Mouse (Mus musculus): ENCODE measurements around the gene Gm14548.
"Not testable (repeated sequence)": the region's sequence is repeated elsewhere in the genome, so short reads cannot be mapped to it uniquely, and the experiment has no call there.

Gene Gm14548

DNA sequence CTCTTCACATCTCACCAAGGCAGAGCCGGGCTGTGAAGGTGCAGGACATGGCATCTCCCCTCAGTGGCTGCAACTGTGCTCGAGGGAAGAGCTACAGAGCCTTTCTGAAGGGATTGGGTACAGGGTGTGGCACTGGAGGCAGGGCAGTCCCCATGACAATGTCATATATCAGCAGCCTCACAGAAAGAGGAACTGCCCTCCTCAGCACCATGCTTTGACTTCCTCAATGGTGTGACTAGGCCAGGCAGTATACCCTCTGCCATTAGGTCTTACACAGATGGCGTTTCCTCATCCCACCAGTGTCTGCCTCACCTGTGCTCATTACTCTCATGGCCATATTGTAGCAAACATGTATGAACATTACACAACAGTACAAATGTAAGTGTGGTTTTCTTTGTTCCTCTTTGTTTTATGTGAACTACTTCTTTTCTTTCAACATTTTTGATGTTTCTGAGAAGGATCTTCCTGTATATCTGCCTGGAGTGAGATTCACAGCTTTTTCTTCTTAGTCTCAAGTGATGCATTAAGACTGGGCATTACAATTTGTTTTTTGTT, at the start of gene Gm14548:
Gene Gm14548, minus strand, starts transcription at position 85 of the 555 bp plus-strand sequence.
- not testable (repeated sequence) for DNase-seq

DNA sequence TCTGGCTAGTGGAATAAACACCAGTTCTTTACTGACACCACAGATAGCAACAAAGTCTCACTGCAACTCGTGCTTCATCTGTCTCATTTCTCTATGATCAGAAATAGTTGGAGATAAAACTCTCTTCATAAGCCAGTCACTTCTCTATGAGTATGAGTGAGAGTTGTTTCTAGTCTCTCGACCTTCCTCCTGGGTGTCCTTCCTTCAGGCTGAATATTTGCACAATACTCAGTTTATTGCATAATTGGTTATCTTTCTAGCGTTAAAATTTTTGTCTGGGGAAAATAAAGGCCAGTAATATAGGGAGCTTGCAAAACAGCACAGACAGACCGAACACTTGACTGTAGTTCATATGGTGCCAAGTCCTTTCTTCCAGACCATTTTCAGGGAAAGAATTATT, 48.2 kb upstream of the Gm14548 start:
- DNase-seq = no peak

GRCm38 (mm10) chr7:3940915-3941314, 43.0 kb upstream of the Gm14548 start:
- no peak for DNase-seq

DNA sequence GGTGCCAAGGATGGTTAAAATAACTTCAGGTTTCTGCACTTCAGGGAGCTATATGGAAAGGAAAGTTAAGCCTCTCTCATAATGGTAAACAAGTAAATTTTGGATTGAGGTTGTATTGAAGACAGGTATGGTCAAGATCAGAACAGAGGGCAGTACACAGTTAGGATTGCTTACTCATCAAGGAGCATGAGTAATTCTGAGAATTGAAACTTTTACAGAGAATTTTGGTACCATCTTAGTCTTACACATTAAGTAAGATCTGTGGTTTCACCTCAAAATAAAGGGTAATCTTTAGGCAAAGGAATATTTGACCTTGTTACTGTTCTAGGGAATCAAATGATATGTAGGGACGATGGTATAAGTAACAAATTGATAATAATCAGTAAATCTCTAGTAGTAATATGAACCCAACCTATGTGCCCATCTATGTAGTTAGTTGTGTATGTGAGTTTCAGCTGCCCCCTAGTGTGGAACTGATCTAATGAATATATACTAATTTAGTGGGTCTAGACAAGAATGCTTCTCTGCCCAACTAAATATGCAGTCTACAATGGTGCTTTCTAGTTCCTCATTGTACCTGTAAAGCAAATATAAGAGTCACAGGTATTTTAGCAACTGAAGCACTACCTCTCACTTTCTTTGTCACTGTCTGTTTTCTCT, 42.1 kb upstream of the Gm14548 start:
- no peak for DNase-seq

- DNase-seq = not testable (repeated sequence)
Measured at GRCm38 (mm10) chr7:3935473-3935872, 37.6 kb upstream of the Gm14548 start.

GRCm38 (mm10) chr7:3915387-3915786, 17.5 kb upstream of the Gm14548 start, which contains the start of gene Lilra6:
TSS of gene Lilra6 (minus strand) at chr7:3915503.
- not testable (repeated sequence) for DNase-seq

- no peak for DNase-seq
Measured at GRCm38 (mm10) chr7:3903704-3904103, 5.8 kb upstream of the Gm14548 start.

GRCm38 (mm10) chr7:3875032-3875431, 22.9 kb downstream of the Gm14548 start:
- not testable (repeated sequence) for DNase-seq

- not testable (repeated sequence) for DNase-seq
Measured at GRCm38 (mm10) chr7:3844951-3845350, 53.0 kb downstream of the Gm14548 start, which contains the start of gene Pira2. TSS of gene Pira2 (minus strand) at chr7:3845051.

GRCm38 (mm10) chr7:3837854-3838253, 60.1 kb downstream of the Gm14548 start:
- DNase-seq = not testable (repeated sequence)
